In the genomic region with DNA sequence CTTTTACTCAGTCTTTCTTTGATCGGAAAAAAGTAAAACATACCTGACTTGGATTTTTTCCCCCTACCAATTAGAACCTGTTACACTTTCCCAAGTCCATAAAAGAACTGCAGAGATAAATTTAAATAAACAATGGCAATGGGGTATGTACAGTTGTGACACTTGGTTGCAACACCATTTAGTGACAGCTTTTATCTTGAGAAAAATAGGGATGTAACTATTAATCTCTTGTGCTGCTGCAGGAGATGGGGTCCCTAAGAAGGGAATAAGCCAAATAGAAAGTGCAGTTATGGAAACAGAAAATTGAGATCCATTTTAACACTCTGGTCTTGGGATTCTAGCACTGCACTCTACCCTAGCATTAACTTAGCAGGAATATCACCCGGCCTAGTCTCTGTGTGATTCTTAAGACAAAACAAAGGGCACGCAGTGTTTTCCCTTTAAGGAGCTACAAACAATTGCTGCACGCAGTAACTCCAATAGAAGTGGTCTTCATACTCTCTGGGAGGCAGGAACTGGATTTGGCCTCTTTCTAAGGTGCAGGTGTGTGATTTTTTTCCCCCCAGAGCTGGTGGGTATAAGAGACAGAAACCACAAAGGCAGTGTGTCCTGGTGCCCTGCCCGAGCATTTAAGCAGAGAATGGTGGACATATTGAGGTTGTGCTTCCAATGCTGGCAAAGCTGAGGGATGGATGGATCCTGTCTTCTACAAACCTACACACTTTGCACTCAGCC, we compare ENCODE assay signal across 8 mouse cellular contexts. TPM values are rescaled to one million over a fixed set of nuclear protein-coding genes. Genes with fewer than 3 reads are reported as not detected.
DNase-seq lines count a peak whose midpoint lies in the region; ATAC-seq and TF ChIP-seq lines count a peak whose summit lies in the region.

No protein-coding gene starts in this region.

- no peaks in the 10 kb centered on the region for H3K9me3 ChIP-seq in kidney, embryonic 15.5 days (replicated peaks)
- no peaks in the 10 kb centered on the region for H3K9me3 ChIP-seq in forebrain, embryonic 11.5 days (ENCODE audit: control insufficient read depth, low read length)
- no peaks in the 10 kb centered on the region for H3K9me3 ChIP-seq in limb, embryonic 10.5 days (replicated peaks)

- H3K79me2 ChIP-seq in myocyte (ENCODE audit: control insufficient read depth, insufficient read depth) = no peaks in the 10 kb centered on the region

- DNase-seq in kidney, adult 8-10 months = no peak
- no peak for DNase-seq in forebrain, embryonic 11.5 days (ENCODE audit: low spot score)
- DNase-seq in limb, embryonic 10.5 days (ENCODE audit: low spot score) = no peak
- DNase-seq in retina, postnatal 1 day = no peak
- no peak for DNase-seq in left cerebral cortex, adult 9 months (ENCODE audit: low spot score in 2 of 2)

- ATAC-seq in kidney, embryonic 15.5 days (replicated peaks; ENCODE audit: low FRiP score) = no peak
- ATAC-seq in forebrain, embryonic 11.5 days (replicated peaks; ENCODE audit: low FRiP score) = no peak
- ATAC-seq in cerebellum, adult (ENCODE audit: insufficient number of reproducible peaks, low FRiP score, low TSS enrichment) = no peak

- 0 out of 2 replicates have a peak overlapping the region, but pooled peaks have one; percentile 53 for H3K9ac ChIP-seq in kidney, embryonic 15.5 days
- peak overlapping the region; percentile 31; the same call in 1 of the 2 replicates for H3K9ac ChIP-seq in forebrain, embryonic 11.5 days (ENCODE audit: low read length)

- H3ac ChIP-seq in myocyte (ENCODE audit: control insufficient read depth, insufficient read length) = no peak overlapping the region

- TF ChIP-seq POLR2A in myocyte (IDR thresholded peaks at IDR 0.05; ENCODE audit: insufficient read length, low read depth) = no peak

- H3K4me2 ChIP-seq in kidney, embryonic 15.5 days = peak overlapping the region; percentile 84
- H3K4me2 ChIP-seq in forebrain, embryonic 11.5 days (ENCODE audit: low read depth, low read length, severe bottlenecking) = peak overlapping the region; percentile 61; the same call in 1 of the 2 replicates
- H3K4me2 ChIP-seq in myocyte (ENCODE audit: low read depth) = peak overlapping the region; percentile 74

- H3K36me3 ChIP-seq in kidney, embryonic 15.5 days = no peaks in the 10 kb centered on the region
- H3K36me3 ChIP-seq in forebrain, embryonic 11.5 days (ENCODE audit: control insufficient read depth, insufficient read depth, low read length) = no peaks in the 10 kb centered on the region
- no peaks in the 10 kb centered on the region for H3K36me3 ChIP-seq in limb, embryonic 10.5 days
- H3K36me3 ChIP-seq in myocyte (ENCODE audit: control insufficient read depth, insufficient read depth) = no peaks in the 10 kb centered on the region

- H3K27me3 ChIP-seq in kidney, embryonic 15.5 days = peaks cover 58% of the 10 kb centered on the region
- peaks cover 41% of the 10 kb centered on the region for H3K27me3 ChIP-seq in forebrain, embryonic 11.5 days (ENCODE audit: control insufficient read depth, insufficient read depth, low read length)
- H3K27me3 ChIP-seq in limb, embryonic 10.5 days (ENCODE audit: low read depth, poor library complexity, severe bottlenecking) = peaks cover 75% of the 10 kb centered on the region
- peaks cover 2% of the 10 kb centered on the region for H3K27me3 ChIP-seq in myocyte (ENCODE audit: control insufficient read depth, insufficient read depth, insufficient read length)

- peak overlapping the region; percentile 50 for H3K4me3 ChIP-seq in kidney, embryonic 15.5 days (replicated peaks)
- no peak overlapping the region for H3K4me3 ChIP-seq in forebrain, embryonic 11.5 days (ENCODE audit: low read depth, low read length)
- H3K4me3 ChIP-seq in limb, embryonic 10.5 days = peak overlapping the region; percentile 58
- H3K4me3 ChIP-seq in myocyte = peak overlapping the region; percentile 11

- peak overlapping the region; percentile 81; the same call in 1 of the 2 replicates for H3K27ac ChIP-seq in kidney, embryonic 15.5 days
- H3K27ac ChIP-seq in forebrain, embryonic 11.5 days (ENCODE audit: low read depth, low read length) = no peak overlapping the region
- 0 out of 2 replicates have a peak overlapping the region, but pooled peaks have one; percentile 85 for H3K27ac ChIP-seq in limb, embryonic 10.5 days

- peaks cover 35% of the 10 kb centered on the region for H3K4me1 ChIP-seq in kidney, embryonic 15.5 days
- H3K4me1 ChIP-seq in forebrain, embryonic 11.5 days (replicated peaks; ENCODE audit: control insufficient read depth, insufficient read depth, low read length) = peaks cover 16% of the 10 kb centered on the region
- H3K4me1 ChIP-seq in limb, embryonic 10.5 days = peaks cover 50% of the 10 kb centered on the region

- WGBS in kidney, embryonic 15.5 days = 39% methylated on average over 5 of the region's 5 CpGs
- whole genome bisulfite sequencing in forebrain, embryonic 11.5 days = 5% methylated on average over 5 of the region's 5 CpGs
- 12% methylated on average over 5 of the region's 5 CpGs for WGBS in limb, embryonic 10.5 days

TF ChIP-seq in myocyte, 11 proteins besides CTCF, POLR2A, EP300 and RAD21:
- TF ChIP-seq CEBPB (IDR thresholded peaks at IDR 0.05; ENCODE audit: insufficient read depth, poor library complexity, severe bottlenecking) (no peak), MAX (IDR thresholded peaks at IDR 0.05; ENCODE audit: low read depth) (no peak), SRF (IDR thresholded peaks at IDR 0.05; ENCODE audit: control insufficient read depth, insufficient read length, low read depth) (no peak), REST (IDR thresholded peaks at IDR 0.05; ENCODE audit: insufficient read depth, insufficient read length) (no peak), POLR2AphosphoS2 (IDR thresholded peaks at IDR 0.05; ENCODE audit: insufficient read length, low read depth) (no peak), MYOG (IDR thresholded peaks at IDR 0.05; ENCODE audit: control insufficient read depth in 1 of 3, insufficient read depth in 1 of 3, insufficient read length in 2 of 3, low read depth in 2 of 3) (no peak), E2F4 (IDR thresholded peaks at IDR 0.05; ENCODE audit: insufficient read depth) (no peak), TCF3 (IDR thresholded peaks at IDR 0.05; ENCODE audit: insufficient read length, low read depth) (no peak), TCF12 (IDR thresholded peaks at IDR 0.05; ENCODE audit: insufficient read depth, poor library complexity, severe bottlenecking) (no peak)

RNA-seq across cellular contexts. Expression of a gene that starts 20.1 kb away (rescaled TPM):
- polyA plus RNA-seq in kidney, embryonic 15.5 days (2015; fragmentation: Nextera tagmentation; extraction: Ambion mirVana) = 26.8 and 29.3 TPM in 2 replicates
- polyA plus RNA-seq in forebrain, embryonic 11.5 days (2014; fragmentation: Nextera tagmentation; extraction: Ambion mirVana) = 39.5 and 45.4 TPM in 2 replicates
- 6.7 and 21.3 TPM in 2 replicates for polyA plus RNA-seq in limb, embryonic 10.5 days (2016; fragmentation: Nextera tagmentation; extraction: Ambion mirVana)
- 0.25 TPM for polyA plus RNA-seq in myocyte (2012; fragmentation: generic; extraction: Trizol)

RNA-seq across cellular contexts. Expression of a gene that starts 25.4 kb away (rescaled TPM):
- polyA plus RNA-seq in kidney, embryonic 15.5 days (2015; fragmentation: Nextera tagmentation; extraction: Ambion mirVana) = 0.51 and 0.59 TPM in 2 replicates
- 45.7 and 46.4 TPM in 2 replicates for polyA plus RNA-seq in forebrain, embryonic 11.5 days (2014; fragmentation: Nextera tagmentation; extraction: Ambion mirVana)
- 2.8 and 11.0 TPM in 2 replicates for polyA plus RNA-seq in limb, embryonic 10.5 days (2016; fragmentation: Nextera tagmentation; extraction: Ambion mirVana)
- polyA plus RNA-seq in myocyte (2012; fragmentation: generic; extraction: Trizol) = not detected
